Mouse (Mus musculus): ENCODE measurements around the gene E2f8. TPM values are rescaled to one million over a fixed set of nuclear protein-coding genes. Genes with fewer than 3 reads are reported as not detected.

The E2f8 gene
- 5.4 and 7.9 TPM in 2 replicates for polyA plus RNA-seq (2012; rRNA removed)

DNA sequence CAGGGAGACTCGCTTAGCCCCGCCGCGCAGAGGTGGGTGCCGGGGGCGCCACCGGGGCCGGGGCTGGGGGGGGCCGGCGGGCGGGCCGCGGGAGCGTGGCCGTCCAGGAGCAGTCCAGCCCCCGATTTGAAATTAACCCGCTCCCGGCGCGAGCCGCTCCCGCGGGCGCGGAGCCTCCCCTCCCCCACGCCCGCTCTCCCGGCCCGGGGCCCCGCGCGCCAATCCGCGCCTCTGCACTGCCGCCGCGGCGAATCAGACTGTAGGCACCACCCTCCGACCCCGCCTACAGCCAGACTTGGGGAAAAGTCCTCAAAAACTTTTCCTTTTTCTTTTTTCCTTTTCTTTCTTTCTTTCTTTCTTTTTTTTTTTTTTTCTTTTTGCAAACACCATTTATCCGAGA lies at the start of gene E2f8:
Gene E2f8 (minus strand): TSS at position 111 of the 400 bp plus-strand sequence.
- no peaks in the 10 kb centered on the region for H3K36me3 ChIP-seq (ENCODE audit: control insufficient read depth, insufficient read depth, low read length)
- 1% methylated on average over 41 of the region's 41 CpGs for WGBS
- no peak within 1 kb of the TSS for H3K27ac ChIP-seq (ENCODE audit: insufficient read depth, low read length)
- TF ChIP-seq CTCF (IDR thresholded peaks at IDR 0.05; ENCODE audit: extremely low read depth, insufficient read depth, insufficient read length, insufficient replicate concordance) (no peak), POLR2A (IDR thresholded peaks at IDR 0.05; ENCODE audit: low read depth, low read length) (no peak)
- H3K27me3 ChIP-seq (ENCODE audit: control insufficient read depth, insufficient read depth, low read length): peaks cover 5% of the 10 kb centered on the region; the same call in 1 of the 2 replicates
- peaks cover 4% of the 10 kb centered on the region for H3K4me1 ChIP-seq (ENCODE audit: control insufficient read depth, insufficient read depth, insufficient read length)
- DNase-seq (ENCODE audit: low read depth in 1 of 2, low spot score in 2 of 2): peak in 1 of 2 experiments; percentile 47
- peak within 1 kb of the TSS; percentile 63 for H3K4me3 ChIP-seq (ENCODE audit: extremely low read depth, insufficient read depth, insufficient read length)

- no peak overlapping the region for H3K4me3 ChIP-seq (ENCODE audit: extremely low read depth, insufficient read depth, insufficient read length)
- no peaks in the 10 kb centered on the region for H3K4me1 ChIP-seq (ENCODE audit: control insufficient read depth, insufficient read depth, insufficient read length)
- no peak for DNase-seq (ENCODE audit: low read depth in 1 of 2, low spot score in 2 of 2)
- TF ChIP-seq POLR2A (IDR thresholded peaks at IDR 0.05; ENCODE audit: low read depth, low read length): no peak
- no peak overlapping the region for H3K27ac ChIP-seq (ENCODE audit: insufficient read depth, low read length)
- no peaks in the 10 kb centered on the region for H3K27me3 ChIP-seq (ENCODE audit: control insufficient read depth, insufficient read depth, low read length)
- 86% methylated on average over 5 of the region's 5 CpGs for WGBS
- H3K36me3 ChIP-seq (ENCODE audit: control insufficient read depth, insufficient read depth, low read length): no peaks in the 10 kb centered on the region
These were observed 49.0 kb upstream of the E2f8 start for GRCm38 (mm10) chr7:48930399-48930798.

- H3K27ac ChIP-seq (ENCODE audit: insufficient read depth, low read length): no peak overlapping the region
- no peaks in the 10 kb centered on the region for H3K27me3 ChIP-seq (ENCODE audit: control insufficient read depth, insufficient read depth, low read length)
- no peaks in the 10 kb centered on the region; the same call in 1 of the 2 replicates for H3K4me1 ChIP-seq (ENCODE audit: control insufficient read depth, insufficient read depth, insufficient read length)
- no peaks in the 10 kb centered on the region for H3K36me3 ChIP-seq (ENCODE audit: control insufficient read depth, insufficient read depth, low read length)
- TF ChIP-seq CTCF (IDR thresholded peaks at IDR 0.05; ENCODE audit: extremely low read depth, insufficient read depth, insufficient read length, insufficient replicate concordance) (peak; percentile 72; the same call in 1 of the 2 replicates), POLR2A (IDR thresholded peaks at IDR 0.05; ENCODE audit: low read depth, low read length) (no peak)
- H3K4me3 ChIP-seq (ENCODE audit: extremely low read depth, insufficient read depth, insufficient read length): no peak overlapping the region
- DNase-seq (ENCODE audit: low read depth in 1 of 2, low spot score in 2 of 2): peak in 1 of 2 experiments; percentile 47
- 8% methylated on average over 3 of the region's 3 CpGs for WGBS
These were observed 47.0 kb upstream of the E2f8 start for GRCm38 (mm10) chr7:48928364-48928763.

DNA sequence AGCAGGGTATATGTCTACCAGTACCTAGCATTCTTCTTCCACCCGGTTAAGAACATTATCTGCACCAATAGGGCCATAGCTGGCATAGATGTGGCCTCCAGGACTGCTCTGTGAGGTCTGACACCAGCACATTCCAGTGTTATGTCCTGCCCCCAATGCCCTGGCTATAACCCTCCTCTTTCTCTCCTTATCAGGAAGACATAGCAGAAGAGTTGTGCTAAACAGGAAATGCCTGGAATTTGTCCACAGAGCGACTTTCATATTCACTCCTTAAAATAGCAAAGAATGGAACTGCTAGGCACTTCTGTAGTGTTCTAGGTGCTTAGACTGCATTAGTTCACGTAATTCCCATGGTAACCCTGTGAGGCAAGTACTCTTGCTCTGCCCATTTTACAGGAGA lies 43.8 kb upstream of the E2f8 start:
- H3K27ac ChIP-seq (ENCODE audit: insufficient read depth, low read length): no peak overlapping the region
- H3K4me3 ChIP-seq (ENCODE audit: extremely low read depth, insufficient read depth, insufficient read length): no peak overlapping the region
- TF ChIP-seq POLR2A (IDR thresholded peaks at IDR 0.05; ENCODE audit: low read depth, low read length): no peak
- TF ChIP-seq CTCF (IDR thresholded peaks at IDR 0.05; ENCODE audit: extremely low read depth, insufficient read depth, insufficient read length, insufficient replicate concordance): no peak
- no peaks in the 10 kb centered on the region; the same call in 1 of the 2 replicates for H3K4me1 ChIP-seq (ENCODE audit: control insufficient read depth, insufficient read depth, insufficient read length)
- DNase-seq (ENCODE audit: low read depth in 1 of 2, low spot score in 2 of 2): no peak
- 83% methylated on average over 3 of the region's 3 CpGs for WGBS
- H3K36me3 ChIP-seq (ENCODE audit: control insufficient read depth, insufficient read depth, low read length): no peaks in the 10 kb centered on the region
- H3K27me3 ChIP-seq (ENCODE audit: control insufficient read depth, insufficient read depth, low read length): no peaks in the 10 kb centered on the region

GRCm38 (mm10) chr7:48923620-48924019 lies 42.2 kb upstream of the E2f8 start:
- Histone ChIP-seq H3K4me1 (ENCODE audit: control insufficient read depth, insufficient read depth, insufficient read length) (no peaks in the 10 kb centered on the region; the same call in 1 of the 2 replicates), H3K27me3 (ENCODE audit: control insufficient read depth, insufficient read depth, low read length) (no peaks in the 10 kb centered on the region), H3K4me3 (ENCODE audit: extremely low read depth, insufficient read depth, insufficient read length) (no peak overlapping the region), H3K27ac (ENCODE audit: insufficient read depth, low read length) (no peak overlapping the region), H3K36me3 (ENCODE audit: control insufficient read depth, insufficient read depth, low read length) (no peaks in the 10 kb centered on the region)
- WGBS: 14% methylated on average over 10 of the region's 10 CpGs
- TF ChIP-seq CTCF (IDR thresholded peaks at IDR 0.05; ENCODE audit: extremely low read depth, insufficient read depth, insufficient read length, insufficient replicate concordance): no peak
- TF ChIP-seq POLR2A (IDR thresholded peaks at IDR 0.05; ENCODE audit: low read depth, low read length): no peak
- no peak for DNase-seq (ENCODE audit: low read depth in 1 of 2, low spot score in 2 of 2)

DNA sequence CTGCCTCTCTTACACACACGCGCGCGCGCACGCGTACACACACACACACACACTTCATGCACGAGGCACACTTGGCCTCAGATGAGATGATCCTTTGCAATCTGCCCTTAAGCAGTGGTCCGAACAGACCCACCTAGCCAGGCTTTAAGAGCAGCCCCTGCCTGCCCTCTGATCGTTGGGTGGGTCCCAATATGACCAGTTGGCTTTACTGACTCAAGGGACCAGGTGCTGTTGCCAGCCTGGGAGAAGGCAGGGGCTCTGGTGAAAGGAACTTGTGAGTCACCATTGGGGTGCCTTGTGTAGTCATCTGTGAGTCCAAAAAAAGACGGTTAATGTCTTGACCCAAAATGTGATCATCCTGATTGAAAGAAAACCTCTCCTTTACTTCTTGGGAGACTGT lies 37.0 kb upstream of the E2f8 start:
- no peak overlapping the region for H3K27ac ChIP-seq (ENCODE audit: insufficient read depth, low read length)
- TF ChIP-seq CTCF (IDR thresholded peaks at IDR 0.05; ENCODE audit: extremely low read depth, insufficient read depth, insufficient read length, insufficient replicate concordance): no peak
- TF ChIP-seq POLR2A (IDR thresholded peaks at IDR 0.05; ENCODE audit: low read depth, low read length): no peak
- H3K27me3 ChIP-seq (ENCODE audit: control insufficient read depth, insufficient read depth, low read length): no peaks in the 10 kb centered on the region
- H3K36me3 ChIP-seq (ENCODE audit: control insufficient read depth, insufficient read depth, low read length): no peaks in the 10 kb centered on the region
- H3K4me1 ChIP-seq (ENCODE audit: control insufficient read depth, insufficient read depth, insufficient read length): no peaks in the 10 kb centered on the region
- 91% methylated on average over 11 of the region's 11 CpGs for WGBS
- no peak for DNase-seq (ENCODE audit: low read depth in 1 of 2, low spot score in 2 of 2)
- no peak overlapping the region for H3K4me3 ChIP-seq (ENCODE audit: extremely low read depth, insufficient read depth, insufficient read length)

GRCm38 (mm10) chr7:48917988-48918387 lies 36.6 kb upstream of the E2f8 start:
- no peaks in the 10 kb centered on the region for H3K27me3 ChIP-seq (ENCODE audit: control insufficient read depth, insufficient read depth, low read length)
- TF ChIP-seq POLR2A (IDR thresholded peaks at IDR 0.05; ENCODE audit: low read depth, low read length) (no peak), CTCF (IDR thresholded peaks at IDR 0.05; ENCODE audit: extremely low read depth, insufficient read depth, insufficient read length, insufficient replicate concordance) (no peak)
- no peaks in the 10 kb centered on the region for H3K4me1 ChIP-seq (ENCODE audit: control insufficient read depth, insufficient read depth, insufficient read length)
- no peaks in the 10 kb centered on the region for H3K36me3 ChIP-seq (ENCODE audit: control insufficient read depth, insufficient read depth, low read length)
- no peak overlapping the region for H3K4me3 ChIP-seq (ENCODE audit: extremely low read depth, insufficient read depth, insufficient read length)
- no peak for DNase-seq (ENCODE audit: low read depth in 1 of 2, low spot score in 2 of 2)
- H3K27ac ChIP-seq (ENCODE audit: insufficient read depth, low read length): no peak overlapping the region
- WGBS: 89% methylated on average over 5 of the region's 5 CpGs
